Mouse (Mus musculus) frontal cortex, postnatal 10 days (tissue): ENCODE results near the gene Nufip1.
"Not testable (repeated sequence)": the region's sequence is repeated elsewhere in the genome, so short reads cannot be mapped to it uniquely, and the experiment has no call there.

ENCODE experiments used
- DNase-seq, 2 experiments: peaks; one replicate each; pipeline ENCODE4 v3.0.0; 2022; ENCODE audit warnings: low spot score in 2 of 2, mixed read lengths in 1 of 2

The Nufip1 gene

GRCm38 (mm10) chr14:76134975-76135374 lies 24.3 kb downstream of the Nufip1 start:
- no peak for DNase-seq

DNA sequence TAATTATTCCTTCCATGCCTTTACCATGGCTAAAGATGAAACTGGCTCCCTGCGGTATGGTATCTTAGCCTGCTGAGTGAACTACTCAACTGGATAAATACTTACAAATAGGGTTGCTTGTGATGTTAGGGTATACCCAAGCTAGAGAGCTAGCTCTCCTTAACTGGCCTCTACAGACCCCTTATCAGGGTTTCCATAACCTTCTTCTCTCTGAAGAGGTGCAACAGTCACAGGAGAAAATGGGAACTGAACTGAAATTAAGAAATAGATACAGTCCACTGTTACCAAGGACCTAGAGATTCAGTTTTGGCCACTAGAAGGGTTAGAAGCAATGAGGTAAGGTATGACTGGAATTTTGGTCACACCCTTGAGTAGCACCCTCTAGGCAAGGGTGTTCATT lies 34.6 kb downstream of the Nufip1 start:
- no peak for DNase-seq

DNA sequence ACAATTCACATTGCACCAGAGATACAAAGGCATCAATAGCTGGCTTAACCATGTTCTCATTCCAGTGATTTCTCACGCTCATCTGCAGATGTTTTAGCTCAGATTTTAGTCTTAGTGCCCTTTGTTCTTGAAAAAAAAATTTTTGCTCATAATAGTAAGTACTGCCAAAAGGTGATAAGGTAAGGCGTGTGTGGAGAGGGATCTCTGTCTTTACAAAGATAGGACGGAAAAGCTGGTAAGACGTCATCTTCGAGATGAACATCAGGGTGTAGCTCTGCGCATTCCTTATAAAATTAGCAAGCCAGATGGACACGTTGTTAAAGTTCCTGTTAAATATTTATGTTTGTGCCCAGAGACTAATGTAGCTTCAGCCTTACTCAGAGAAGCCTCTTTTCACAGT lies 35.2 kb downstream of the Nufip1 start:
- no peak for DNase-seq

DNA sequence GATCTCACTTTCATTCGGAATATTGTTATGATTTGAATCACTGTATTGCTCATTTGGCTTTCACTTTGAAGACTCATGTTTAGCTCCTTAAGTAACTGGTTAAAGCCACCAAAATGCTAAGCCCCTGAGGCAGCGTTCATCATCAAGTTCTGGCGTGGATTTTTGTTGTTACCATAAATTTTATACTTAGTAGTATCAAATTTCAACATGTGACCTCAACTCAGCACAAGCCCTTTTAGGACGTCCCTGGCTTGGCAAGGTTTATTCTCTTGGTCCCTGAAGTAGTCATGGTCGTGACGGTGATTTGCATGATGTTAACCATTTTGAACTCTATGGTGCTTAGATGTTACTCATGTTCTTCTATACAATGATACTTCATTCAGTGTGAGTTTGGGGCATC lies 36.4 kb downstream of the Nufip1 start:
- no peak for DNase-seq

GRCm38 (mm10) chr14:76148294-76148693 lies 37.6 kb downstream of the Nufip1 start:
- DNase-seq = no peak

DNA sequence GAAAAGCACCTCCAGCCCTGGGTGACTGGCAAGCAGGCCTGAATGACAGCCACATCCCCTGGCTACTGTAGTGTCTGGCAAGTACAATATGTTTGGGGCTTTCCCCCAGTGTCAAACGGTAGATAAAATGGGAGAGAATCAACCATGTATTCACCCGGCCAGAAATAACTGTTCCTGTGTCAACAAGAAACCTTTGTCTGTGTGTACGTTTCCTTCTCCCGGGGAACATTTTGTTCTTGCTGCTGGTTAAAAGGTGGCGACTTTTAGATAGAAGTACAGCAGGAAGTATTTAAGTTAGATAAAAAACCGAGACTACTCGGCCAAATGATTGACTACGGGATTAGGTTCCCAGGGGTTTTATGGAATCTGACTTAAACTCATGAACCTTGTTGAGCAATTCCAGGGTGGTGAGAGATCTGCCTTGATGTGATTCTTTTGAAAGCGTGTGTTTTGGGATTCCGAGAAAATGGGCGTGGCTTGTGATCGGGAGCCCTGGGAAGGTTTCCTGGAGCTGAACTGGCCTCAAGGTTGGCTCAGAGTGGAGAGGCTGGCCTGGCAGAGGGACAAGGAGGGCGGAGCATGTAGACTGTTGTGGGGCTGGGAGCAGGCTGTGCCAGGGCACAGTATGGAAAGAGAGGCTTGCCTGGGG lies 39.0 kb downstream of the Nufip1 start:
- peak in 1 of 2 experiments; percentile 35 for DNase-seq

- no peak for DNase-seq
Measured at GRCm38 (mm10) chr14:76150499-76150898, 39.8 kb downstream of the Nufip1 start.

- DNase-seq = no peak
Measured at GRCm38 (mm10) chr14:76151011-76151410, 40.3 kb downstream of the Nufip1 start.

DNA sequence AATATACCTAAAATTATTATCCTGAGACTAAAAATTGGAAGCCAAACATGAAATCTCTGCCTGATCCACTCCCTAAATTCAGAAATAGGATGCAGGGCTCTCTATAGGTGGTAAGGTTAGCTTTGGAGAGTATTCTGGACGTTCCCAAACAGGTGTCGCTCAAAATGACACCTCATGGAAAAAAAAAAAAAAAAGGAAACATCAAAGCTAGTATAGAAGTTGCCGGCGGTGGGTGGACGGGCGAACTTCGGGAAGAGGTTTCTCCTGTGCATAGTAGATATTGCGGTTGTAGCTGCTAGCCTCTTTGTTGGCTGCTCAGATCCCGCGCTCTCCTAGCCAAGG lies 41.1 kb downstream of the Nufip1 start:
- DNase-seq = no peak

- peak; percentile 87 to 95 for DNase-seq
Measured at GRCm38 (mm10) chr14:76152162-76153002, 41.7 kb downstream of the Nufip1 start.

GRCm38 (mm10) chr14:76153003-76153675 lies 42.4 kb downstream of the Nufip1 start:
- DNase-seq = no peak

DNA sequence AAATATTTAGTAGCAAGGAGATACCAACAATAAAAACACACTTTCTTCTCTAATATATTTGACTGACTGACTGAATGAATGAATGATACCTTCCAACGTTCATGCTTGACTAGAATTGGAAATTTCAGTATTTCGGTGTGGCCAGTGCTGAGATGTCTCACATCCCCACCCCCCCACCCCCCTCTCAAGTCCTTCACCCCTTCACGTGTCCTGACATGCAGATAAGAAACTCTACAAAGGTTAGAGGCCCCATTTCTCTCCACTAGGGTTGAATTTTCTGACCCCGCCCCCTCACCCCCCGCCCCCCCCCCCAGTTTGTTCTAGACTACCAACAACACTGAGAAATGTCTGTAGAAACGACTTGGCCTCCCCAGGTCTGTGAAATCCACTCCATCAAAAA lies 43.1 kb downstream of the Nufip1 start:
- DNase-seq = no peak

- DNase-seq = no peak
Measured at GRCm38 (mm10) chr14:76158192-76158785, 47.6 kb downstream of the Nufip1 start.

GRCm38 (mm10) chr14:76160580-76160979 lies 49.9 kb downstream of the Nufip1 start:
- not testable (repeated sequence) for DNase-seq

- DNase-seq = no peak
Measured at GRCm38 (mm10) chr14:76164236-76164635, 53.5 kb downstream of the Nufip1 start.

DNA sequence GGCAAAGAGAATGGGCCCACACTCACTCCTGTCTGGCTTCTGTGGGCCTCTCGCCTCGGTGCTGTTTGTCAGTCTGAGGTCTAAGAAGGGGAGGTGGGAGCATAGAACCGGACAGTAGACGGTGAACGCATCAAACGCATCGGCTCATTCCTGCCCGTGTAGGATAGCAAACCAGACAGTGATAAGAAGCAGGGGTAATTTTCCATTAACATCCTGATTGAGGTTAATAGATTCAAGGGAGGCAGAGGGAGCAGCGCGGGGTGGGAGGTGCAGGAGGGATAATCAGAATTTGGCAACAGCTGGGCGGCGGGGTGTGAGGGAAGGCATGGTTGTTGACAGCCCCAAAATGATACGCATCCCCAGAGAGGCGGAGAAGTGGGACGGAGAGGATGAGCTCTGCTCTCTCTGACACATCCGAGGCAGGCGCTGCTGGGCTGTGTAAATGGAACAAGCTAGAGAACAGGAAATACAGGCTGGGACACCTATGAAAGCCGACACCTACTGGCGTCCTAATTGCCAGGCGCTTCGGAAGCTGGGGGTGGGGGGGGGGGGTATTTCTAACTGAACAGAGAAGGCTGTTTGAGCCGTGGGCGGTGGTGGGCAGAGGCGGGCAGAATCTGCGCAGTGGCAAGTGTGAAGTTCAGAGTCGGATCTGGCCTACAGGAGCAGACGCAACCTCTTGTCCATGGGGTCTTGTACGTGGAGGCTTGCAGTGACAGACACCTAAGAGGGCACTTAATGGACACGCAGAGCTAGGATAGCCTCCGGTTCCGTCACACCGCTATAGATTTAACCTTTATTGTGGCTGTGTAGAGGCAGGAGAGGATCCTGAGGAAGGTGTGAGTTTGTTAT lies 54.4 kb downstream of the Nufip1 start:
- no peak for DNase-seq

DNA sequence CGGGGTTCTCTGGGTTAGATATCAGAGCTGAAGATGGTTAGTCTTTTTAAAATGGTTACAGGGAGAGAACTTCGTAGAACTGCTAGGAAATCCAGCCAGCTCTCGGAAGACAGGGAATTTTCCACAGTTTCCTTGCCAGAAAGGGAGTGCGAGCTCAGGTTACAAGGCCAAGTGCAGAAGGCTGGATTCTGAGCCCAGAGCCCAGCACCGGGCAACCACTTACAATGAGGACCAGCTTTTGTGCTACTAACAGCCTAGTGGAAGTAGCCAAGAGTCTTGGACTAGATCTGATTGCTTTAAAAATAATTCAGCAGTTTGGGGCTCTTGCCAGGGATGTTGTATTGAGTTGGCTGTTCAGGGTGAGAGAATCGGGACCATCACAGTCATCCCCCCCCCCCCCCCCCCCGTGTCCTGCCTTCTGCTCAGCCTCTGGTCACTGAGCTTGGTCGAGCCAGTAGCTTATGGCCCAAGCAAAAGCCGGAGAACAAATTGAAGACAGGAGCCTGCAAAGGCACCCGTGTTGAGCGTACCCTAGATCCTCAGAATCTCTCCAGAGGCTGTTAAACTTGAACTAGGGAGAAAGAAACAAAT lies 59.3 kb downstream of the Nufip1 start:
- DNase-seq = no peak

- DNase-seq = no peak
Measured at GRCm38 (mm10) chr14:76171285-76171684, 60.6 kb downstream of the Nufip1 start.

DNA sequence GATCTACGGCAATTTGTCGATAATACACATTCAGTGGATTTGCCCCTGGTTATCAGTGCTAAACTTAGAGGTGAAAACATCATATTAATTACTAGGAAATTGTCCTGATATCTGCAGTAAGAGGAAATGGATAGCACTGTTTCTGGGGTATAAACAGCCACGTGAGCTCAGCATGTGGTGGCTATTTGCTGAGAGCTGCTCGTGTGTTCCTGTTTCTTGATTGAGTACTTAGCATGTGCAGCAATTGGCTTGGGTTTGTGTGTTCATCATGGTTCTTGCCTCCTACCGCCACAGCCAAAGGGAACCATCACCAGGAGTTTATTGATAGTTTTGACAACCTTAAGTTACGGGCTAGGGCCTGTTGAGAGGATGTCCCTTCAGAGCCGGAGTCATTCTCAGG lies 63.6 kb downstream of the Nufip1 start:
- DNase-seq = no peak

DNA sequence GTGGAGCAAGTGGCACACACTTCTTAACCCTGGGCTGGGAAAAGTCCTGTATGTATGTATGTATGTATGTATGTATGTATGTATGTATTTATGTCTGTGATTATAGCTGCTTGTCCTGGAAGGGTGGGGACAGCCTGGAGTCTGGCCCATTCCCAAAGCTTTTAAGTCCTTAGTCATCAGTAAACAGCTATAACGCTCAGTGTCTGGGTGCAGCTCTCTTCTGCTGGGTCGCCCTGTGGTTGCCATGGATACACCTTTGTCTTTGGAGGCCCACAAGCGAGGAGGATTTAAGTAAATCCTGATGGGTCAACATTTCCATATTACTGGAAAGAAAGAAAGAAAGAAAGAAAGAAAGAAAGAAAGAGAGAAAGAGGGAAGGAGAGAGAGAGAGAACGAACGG lies 65.1 kb downstream of the Nufip1 start:
- no peak for DNase-seq

DNA sequence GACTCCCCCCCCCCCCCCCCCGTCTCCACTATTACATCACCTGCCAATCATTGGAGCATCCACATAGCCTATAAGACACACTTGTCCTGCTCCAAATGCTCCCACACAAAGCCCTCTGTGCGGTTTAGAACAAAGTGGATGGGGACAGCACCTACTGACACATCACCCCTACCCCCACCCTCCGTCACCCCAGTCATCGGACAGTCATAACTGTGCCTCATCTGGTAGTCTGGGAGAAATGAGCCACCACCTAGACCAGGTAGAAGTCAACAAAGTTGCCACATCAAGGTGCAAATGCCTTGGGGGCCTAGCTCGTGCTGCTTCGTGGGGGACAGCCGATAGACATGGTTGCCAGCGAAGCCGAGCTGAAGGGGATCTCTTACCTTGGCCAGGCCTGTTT lies 66.5 kb downstream of the Nufip1 start:
- DNase-seq = no peak
